Mouse (Mus musculus): Measurements from ENCODE around the gene Ankfn1.

Ankfn1 gene

DNA sequence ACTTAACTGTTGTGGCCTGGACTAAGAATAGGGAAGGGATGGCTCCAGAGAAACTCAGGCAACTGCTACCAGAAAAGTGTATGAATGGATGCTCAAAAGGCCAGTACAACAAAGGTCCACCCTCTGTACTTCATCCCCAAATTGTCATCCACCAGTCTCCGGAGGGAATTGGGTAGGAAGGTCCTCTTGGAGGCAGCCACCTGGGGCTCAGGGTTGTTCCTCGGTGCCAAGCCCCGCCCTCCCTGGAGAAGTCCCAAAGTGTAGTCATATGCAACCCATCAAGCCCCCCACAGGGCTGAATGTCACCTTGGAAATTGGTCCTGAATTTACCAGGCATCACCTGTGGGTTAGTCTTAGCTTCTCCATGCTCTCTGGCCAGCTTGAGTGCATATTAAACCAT is 413.5 kb downstream of the Ankfn1 start:
- DNase-seq (ENCODE audit: low spot score) = no peak

DNA sequence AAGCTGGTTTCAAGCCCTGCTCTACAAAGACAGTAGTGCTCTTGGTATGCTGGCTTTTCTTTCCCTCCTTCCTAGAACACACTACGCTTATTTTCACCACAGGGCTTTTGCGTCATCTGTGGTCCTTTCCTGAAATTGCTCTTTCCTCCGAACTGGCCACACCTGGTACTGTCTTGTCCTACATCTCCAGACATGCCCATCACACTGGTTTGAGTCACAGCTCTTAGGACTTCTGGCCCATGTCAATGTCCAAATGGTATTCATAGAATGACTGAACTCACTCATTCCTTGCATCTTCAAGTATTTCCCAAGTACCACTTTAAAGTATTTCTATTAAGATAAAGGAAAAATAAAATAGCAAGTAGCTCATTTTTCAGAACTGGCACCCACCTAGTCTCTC is 416.6 kb downstream of the Ankfn1 start:
- no peak for DNase-seq (ENCODE audit: low spot score)

DNA sequence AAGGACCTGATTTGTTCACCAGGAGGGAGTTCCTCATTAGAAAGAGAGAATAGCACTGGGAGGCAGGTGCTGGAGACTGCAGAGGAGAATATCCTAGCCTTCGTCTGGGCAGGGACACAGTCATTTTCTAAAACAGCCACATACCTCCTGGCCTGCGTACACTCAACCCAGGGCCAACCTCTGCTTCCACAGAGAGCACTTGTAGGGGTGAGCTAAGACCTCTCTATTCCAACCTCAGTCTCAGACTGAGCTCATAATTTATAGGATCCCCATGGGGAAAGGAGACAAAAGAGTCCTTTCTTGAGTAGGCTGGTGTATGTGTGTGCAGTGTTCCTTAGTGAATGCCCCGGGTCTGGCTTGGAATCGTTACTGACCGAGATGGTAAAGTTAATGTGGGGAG is 418.9 kb downstream of the Ankfn1 start:
- no peak for DNase-seq (ENCODE audit: low spot score)

DNA sequence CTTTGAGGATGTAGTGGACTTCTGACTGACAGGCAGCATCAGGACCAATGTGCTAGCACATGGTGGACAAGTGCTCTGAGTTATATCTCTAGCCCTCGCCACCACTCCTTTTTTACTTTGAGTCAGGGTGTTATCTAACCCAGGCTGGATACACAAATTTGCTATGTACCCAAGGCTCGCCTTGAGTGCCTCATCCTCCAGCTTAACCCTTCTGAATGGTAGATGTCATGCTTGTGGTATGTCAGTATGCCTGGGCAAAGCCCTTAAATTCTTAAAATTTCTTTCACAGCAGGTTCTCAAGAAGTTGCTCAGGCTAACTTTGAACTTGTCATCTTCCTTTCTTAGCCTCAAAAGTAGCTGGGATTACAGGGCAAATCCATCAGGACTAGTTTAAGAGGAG is 421.0 kb downstream of the Ankfn1 start:
- DNase-seq (ENCODE audit: low spot score) = no peak

- no peak for DNase-seq (ENCODE audit: low spot score)
These were observed 421.4 kb downstream of the Ankfn1 start for GRCm38 (mm10) chr11:89356018-89356417.

DNA sequence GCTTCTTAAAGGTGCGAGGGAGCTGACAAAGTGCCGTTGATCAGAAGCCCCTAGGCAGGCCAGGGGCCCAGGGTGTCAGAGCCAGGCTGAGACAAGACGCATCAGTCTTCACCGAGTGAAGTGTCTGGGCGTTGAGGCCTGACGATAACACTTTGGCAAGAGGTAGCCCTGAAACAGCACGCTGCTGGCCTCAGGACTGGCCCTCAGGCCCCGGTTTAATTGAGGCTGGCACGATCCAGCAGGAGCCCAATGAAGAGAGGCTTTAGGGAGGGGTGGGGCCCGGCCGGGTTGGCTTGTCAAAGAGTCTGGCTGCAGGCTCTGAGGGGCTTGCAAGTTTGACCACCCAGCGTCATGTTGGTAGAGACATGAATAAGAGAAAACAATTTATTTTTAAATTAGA is 437.2 kb downstream of the Ankfn1 start:
- no peak for DNase-seq (ENCODE audit: low spot score)

Measured in yolk sac, embryonic 10.5 days (tissue).